Mouse (Mus musculus): ENCODE data around the gene Tmem80.

- no peak for TF ChIP-seq CEBPB (IDR thresholded peaks at IDR 0.05; ENCODE audit: insufficient read depth, poor library complexity, severe bottlenecking)
- no peak for TF ChIP-seq E2F4 (IDR thresholded peaks at IDR 0.05; ENCODE audit: insufficient read depth)
- no peak for TF ChIP-seq USF1 (IDR thresholded peaks at IDR 0.05; ENCODE audit: low read depth)
- no peak for TF ChIP-seq TCF12 (IDR thresholded peaks at IDR 0.05; ENCODE audit: insufficient read depth, poor library complexity, severe bottlenecking)
- TF ChIP-seq MYOG (IDR thresholded peaks at IDR 0.05; ENCODE audit: control insufficient read depth in 1 of 3, insufficient read depth in 1 of 3, insufficient read length in 2 of 3, low read depth in 2 of 3): no peak
- no peak for TF ChIP-seq POLR2A (IDR thresholded peaks at IDR 0.05; ENCODE audit: insufficient read length, low read depth)
Observed at GRCm38 (mm10) chr7:141363752-141364125, 36.2 kb downstream of the Tmem80 start.

All from myocyte (in vitro differentiated cells).